Mouse (Mus musculus) G1E (cell line): ENCODE data around the gene Pkmyt1.

Experiments
- CTCF ChIP-seq: IDR thresholded peaks from 2 replicates; pipeline ENCODE4 v1.5.1; 2012; ENCODE audit warnings: low read depth, low read length, inconsistent platforms, mixed read lengths
- POLR2AphosphoS5 ChIP-seq: IDR thresholded peaks from 2 replicates; pipeline ENCODE4 v1.6.1; 2012; ENCODE audit warnings: low read depth, low read length, inconsistent platforms; ENCODE audit not compliant: insufficient replicate concordance
- TAL1 ChIP-seq: conservative IDR thresholded peaks from 2 replicates; pipeline ENCODE4 v1.6.1; 2012; ENCODE audit warnings: low read depth, low read length, inconsistent platforms, mixed read lengths

- no peak for TF ChIP-seq CTCF
- no peak for TF ChIP-seq POLR2AphosphoS5
- no peak for TF ChIP-seq TAL1
These were observed 45.0 kb upstream of the Pkmyt1 start for GRCm38 (mm10) chr17:23681086-23681485.
